Mouse (Mus musculus) cerebellum, adult 9-11 months (tissue): ENCODE measurements around the gene Epb41l1.
"Not testable (repeated sequence)": the region's sequence is repeated elsewhere in the genome, so short reads cannot be mapped to it uniquely, and the experiment has no call there.

Experiments used
- DNase-seq: peaks from one replicate; pipeline ENCODE4 v3.0.0; 2022

Gene Epb41l1

GRCm38 (mm10) chr2:156420694-156421380 is at the start of gene Epb41l1:
TSS of gene Epb41l1 (plus strand) at chr2:156420909.
- DNase-seq = peak; percentile 19

DNA sequence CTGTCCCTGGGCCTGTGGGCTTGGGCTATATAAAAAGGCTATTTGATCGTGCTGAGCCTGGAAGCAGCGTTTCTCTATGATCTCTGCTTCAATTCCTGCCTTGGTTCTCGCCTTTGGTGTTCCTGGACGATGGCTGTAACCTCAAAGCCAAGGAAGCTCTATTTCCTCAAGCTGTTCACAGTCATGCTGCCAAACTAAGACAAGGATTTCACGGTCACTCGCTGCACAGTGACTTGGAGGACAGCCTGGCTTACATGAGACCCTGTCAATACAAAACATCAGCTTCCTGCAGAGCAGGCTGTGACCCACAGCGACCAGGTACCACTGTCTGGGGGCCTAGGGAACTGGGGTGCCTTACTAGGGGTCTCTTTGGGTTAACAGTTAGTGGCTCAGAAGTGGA is 43.8 kb upstream of the Epb41l1 start:
- DNase-seq = no peak

- DNase-seq = no peak
These were observed 40.8 kb upstream of the Epb41l1 start for GRCm38 (mm10) chr2:156379929-156380328.

GRCm38 (mm10) chr2:156381350-156381749 is 39.4 kb upstream of the Epb41l1 start:
- DNase-seq = no peak

DNA sequence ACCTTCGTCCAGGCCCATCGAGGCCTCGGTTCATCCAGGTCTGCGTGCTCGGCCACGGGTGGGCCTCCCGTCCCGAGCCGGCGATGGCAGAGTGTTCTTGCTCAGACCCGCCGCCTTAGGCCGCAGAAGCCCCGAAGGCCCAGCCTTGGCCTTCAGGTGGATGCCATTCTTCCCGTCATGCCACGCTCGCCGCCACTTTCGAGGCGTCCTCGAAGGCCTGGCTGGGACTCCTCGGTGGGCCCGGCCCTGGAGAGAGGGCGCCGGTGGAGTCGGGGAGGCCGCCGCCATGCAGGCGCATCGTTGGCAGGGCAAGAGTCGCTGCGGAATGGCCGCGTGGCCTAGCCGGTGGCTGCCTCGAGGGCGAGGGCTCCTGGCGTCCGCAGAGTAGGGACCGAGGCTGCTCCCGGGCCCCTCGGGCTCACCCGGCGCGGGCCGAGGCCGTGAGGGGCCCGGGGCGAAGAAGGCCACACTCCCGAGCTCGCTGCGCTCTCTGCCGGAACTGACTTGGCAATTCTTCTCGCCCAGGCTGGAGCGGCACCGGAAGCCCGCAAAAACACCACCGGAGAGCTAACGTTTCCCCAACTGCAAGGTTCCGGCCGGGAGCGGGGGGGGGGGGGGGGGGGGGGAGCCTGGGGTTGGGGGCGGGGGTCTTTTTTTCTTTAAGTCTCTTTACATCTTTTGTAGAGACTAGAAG is 28.1 kb upstream of the Epb41l1 start:
- DNase-seq = peak; percentile 75

DNA sequence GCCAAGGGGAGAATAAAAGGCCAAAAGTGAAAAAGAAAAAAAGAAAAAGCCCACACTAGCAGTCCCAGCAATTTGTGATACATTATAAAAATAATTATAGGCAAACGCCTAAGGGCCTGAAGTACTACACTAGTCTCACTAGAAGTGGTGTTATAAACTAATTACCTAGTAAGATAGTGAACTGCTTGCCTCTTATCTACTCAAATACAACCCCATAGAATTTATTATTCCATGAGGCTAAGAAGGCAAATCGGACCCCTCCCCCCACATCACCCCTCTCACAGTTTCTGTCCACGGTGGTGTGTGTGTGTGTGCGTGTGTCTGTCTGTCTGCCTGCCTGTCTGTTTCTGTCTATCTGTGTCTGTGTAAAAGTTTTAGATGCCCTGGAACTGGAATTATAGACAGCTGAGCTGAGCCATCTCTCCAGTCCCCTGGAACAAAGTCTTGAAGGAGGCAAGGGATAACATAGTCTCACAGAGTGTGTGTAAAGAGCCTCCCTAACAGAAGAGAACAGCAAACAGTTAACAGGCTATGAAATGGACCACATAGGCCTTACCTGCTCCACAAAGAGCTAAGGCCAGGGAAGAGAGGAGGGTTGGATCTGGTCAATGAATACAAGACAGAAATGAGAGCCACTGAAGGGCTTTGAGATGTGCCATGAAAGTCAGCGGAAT is 27.4 kb upstream of the Epb41l1 start:
- DNase-seq = peak; percentile 12

DNA sequence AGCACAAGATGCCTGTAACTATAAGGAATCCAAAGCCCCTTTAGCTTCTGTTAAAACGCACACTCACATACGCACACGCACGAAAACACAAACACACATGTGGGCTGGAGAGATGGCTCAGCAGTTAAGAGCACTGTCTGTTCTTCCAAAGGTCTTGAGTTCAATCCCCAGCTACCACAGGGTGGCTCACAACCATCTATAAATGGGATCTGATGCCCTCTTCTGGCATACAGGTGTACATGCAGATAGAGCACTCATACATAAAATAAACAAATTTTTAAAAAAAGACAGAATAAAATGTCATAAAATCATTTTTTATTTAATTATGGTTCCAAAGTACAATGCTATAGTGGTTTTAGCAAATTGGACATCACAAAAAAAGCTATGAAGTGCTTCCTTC is 26.4 kb upstream of the Epb41l1 start:
- no peak for DNase-seq

DNA sequence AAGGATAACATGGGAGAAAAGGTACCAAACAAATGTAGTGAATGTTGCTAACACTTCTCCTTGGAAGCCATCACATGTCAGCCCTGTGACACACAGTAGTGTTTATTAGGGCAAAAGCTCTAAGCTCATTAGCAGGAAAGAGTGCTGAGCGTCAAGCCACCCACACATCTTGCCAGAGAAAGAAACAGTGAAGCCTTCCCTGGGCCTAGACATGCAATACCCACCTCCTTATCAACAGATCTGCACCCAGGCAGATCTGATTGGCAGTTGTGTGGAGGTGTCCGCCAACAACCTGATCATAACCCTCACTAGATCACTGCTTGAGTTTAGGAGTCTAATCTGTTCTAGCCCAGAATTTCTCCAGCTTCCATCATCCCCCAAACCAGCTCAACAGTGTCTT is 24.6 kb upstream of the Epb41l1 start:
- DNase-seq = no peak

DNA sequence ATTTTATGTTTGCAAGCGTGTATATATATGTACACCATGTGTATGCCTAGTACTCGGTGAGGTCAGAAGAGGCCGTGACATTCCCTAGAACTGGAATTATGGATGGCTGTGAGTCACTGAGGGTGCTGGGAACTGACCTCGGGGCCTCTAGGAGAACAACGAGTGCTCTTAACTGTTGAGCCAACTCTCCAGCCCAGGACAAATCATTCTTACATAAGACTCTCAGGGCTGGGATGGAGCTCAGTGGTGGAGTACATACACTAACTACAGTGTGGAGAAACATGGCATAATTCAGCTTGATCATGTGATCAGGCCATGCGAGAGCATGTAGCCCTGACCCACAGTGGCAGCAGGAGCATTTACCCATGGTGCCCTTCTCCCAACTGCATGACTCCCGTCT is 22.7 kb upstream of the Epb41l1 start:
- DNase-seq = no peak

DNA sequence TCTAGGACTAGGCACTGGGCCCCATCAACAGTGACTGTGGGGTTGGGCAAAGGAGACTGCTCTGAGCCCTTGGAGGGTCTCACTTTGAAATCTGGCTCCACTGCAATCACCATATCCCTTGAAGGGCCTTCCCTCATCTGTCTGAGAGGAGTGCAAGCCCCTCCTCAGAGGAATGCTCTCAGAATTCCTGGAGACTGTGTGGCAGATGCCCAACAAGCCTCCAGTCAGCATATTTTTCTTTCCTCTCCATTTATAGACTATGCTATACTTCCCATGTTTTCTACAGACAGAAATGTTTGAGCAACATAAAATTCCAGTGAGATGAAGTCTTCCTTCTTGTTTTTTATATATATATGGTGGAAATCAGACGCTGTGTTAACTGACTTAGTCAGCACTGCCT is 21.2 kb upstream of the Epb41l1 start:
- no peak for DNase-seq

DNA sequence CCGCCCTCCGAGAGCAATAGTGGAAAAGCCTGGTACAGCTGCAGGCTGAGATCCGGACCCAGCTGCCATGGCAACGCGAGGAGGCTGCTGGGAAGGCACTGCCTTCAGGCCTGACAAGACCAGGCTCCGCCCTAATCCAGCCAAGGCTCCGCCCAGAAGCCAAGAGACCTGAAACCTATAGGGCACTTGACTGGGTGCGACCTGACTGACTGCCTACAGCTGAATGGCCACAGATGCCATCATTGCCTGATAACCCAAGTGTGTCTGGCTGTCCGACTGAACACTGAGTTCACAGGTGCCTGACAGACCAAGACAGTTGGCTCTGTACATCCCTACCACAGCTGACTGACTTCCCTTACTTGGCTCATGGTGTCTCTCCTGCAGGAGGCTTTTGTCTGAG is 19.4 kb upstream of the Epb41l1 start:
- peak; percentile 16 for DNase-seq

- no peak for DNase-seq
These were observed 18.7 kb upstream of the Epb41l1 start for GRCm38 (mm10) chr2:156402036-156402435.

DNA sequence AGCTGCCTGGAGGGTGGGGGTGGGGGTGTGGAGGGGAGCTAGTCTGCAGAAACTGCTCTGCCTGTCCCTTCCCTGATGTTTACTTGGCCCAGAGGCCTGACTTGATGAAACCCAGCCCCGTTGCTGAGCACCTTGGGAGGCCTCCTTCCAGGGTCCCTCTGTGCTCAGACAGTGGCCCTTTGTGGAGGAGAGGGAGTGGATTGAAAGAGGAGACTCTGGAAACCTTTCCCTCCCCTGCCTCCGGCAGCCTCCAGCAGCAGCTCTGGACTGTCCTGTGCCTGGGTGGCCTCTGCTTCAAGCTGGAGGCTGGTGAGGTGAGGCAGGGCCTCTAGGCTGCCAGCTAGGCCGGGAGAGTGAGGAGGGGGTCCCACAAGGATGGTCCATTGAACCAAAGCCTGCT is 13.7 kb upstream of the Epb41l1 start:
- no peak for DNase-seq

DNA sequence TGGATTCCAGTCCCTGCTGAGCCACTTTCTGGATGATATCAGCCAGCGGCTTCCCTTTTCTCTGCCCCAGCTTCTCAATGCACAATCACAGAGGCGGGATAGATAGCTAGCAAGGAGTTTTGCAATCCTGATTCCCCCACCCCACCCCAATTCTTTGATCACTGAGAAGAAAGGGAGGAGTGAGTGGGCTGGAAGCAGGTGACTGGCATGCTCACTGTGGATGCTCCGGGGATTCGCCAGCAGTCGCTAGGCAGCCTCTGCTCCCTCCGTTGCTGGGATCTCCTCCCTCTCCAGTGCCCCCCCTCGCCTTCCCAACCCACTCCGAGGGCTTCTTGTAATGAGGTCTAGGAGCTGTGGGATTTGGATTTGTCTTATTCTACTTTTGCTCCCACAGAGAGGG is 12.5 kb upstream of the Epb41l1 start:
- DNase-seq = no peak

- not testable (repeated sequence) for DNase-seq
These were observed 9.4 kb upstream of the Epb41l1 start for GRCm38 (mm10) chr2:156411348-156411747.

GRCm38 (mm10) chr2:156414996-156415395 is 5.7 kb upstream of the Epb41l1 start:
- DNase-seq = no peak

- no peak for DNase-seq
These were observed 5.0 kb upstream of the Epb41l1 start for GRCm38 (mm10) chr2:156415674-156416073.

DNA sequence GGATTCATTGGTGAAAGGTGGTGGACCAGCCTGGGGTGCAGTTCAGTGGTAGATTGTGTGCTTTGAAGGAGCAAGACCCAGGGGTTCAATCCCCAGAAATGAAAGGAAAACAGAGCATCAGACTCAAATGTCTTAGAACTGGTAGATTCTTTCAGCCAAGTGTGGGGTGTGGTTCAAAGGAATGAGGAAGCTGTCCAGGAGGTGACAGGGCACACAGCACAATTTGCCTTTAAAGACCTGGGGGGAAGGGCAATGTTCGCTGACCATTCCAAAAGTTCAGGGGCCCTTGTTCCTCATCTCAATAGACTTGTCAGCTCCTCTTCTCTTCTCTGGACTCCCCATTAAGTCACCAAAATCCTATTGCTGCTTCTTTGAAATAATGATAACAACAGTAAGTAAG is 3.5 kb upstream of the Epb41l1 start:
- no peak for DNase-seq

DNA sequence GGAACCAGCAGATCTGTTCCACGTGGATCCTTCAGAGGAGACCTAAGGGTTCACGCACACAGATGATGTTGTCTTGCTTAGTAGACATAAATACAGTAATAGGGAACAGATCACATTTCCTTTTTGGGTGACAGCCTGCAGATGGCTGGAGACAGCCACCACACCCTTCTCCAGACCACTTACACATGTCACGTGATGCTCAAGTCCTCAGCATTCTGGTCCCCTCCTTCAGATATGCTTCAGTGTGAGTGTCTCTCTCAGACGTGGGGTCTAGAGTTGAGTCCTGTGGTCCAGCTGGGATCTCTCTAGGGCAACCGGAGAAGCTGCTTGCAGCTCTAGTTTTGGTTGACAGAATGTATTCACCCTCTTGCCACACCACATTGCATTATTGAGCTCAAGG is 2.2 kb upstream of the Epb41l1 start:
- no peak for DNase-seq

GRCm38 (mm10) chr2:156420327-156420693 is 399 bp upstream of the Epb41l1 start:
- no peak for DNase-seq

DNA sequence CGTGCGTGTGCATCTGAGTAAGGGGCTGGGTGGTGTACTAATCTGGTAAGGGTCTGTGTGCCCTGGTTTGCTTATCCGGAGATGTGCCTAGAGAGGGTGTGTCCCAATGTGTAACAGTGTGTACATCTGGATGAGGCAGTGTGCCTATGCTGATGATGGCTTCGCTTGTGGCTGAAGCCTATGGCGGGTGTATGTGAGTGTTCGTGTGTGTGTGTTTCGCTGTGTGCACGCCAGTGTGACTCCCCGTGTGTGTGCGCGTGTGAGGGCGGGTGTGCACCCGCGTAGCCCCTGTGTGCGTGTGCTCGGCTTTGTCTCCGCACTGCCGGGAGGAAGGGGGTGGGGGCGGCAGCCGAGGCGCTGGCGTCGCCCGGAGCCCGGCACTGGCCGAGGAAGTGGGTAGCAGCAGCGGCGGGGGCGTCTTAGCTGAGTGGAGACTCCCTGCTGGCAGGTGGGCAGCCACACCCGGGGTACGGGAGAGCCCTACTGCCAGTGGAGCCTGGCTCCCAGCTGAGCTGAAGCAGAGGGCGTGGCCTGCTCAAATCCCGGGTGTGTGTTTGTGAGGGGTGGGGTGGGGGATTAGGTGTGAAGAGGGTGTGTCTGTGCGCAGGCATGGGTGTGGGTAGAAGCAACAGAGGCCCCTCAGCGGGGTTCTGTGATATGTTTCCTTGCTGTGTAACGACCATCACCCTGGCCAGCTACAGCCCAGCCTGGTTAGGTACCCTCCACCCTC is 837 bp downstream of the Epb41l1 start:
- peak; percentile 21 for DNase-seq

DNA sequence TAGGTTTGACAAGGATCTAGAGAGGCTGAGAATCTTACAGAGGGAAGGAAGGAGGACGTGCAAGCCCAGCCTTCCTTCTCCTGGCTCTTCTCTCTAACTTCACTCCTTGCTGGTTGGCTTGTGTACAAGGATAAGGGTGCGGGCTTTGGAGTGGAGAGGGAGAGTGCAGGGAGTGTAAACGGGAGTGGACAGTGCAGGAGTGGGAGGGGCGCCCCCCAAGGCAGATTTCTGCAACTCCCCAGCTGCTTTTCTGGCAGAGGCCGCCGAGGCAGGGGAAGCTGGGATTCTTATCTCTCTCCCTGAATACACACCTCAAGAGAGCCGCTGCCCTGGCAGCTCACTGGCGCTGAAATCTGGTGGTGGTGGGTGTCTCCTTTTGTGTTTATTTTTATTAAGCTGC is 1.9 kb downstream of the Epb41l1 start:
- DNase-seq = no peak

DNA sequence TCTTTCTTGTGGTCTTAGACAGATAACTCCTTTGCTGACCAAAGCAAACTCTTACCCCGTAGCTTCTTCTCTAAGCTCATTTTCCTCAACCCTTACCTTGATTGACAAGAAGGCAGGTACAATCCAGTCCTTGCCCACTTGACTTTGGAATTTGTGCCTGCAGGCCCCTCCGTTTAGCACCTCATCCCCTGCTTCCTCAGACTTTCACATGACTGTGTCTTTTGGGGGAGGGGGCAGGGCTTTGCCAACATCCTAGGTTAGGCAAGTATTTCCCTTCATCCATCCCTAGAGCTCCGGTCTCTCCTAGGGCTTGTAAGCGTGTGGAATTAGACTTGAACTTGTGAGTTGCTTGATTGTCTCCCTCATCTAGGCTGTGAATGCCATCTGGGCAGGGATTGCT is 3.0 kb downstream of the Epb41l1 start:
- no peak for DNase-seq

- DNase-seq = no peak
These were observed 4.9 kb downstream of the Epb41l1 start for GRCm38 (mm10) chr2:156425618-156426017.
